Mouse (Mus musculus): ENCODE data around the gene Egfem1. TPM values are rescaled to one million over a fixed set of nuclear protein-coding genes. Genes with fewer than 3 reads are reported as not detected.

Egfem1 gene
- total RNA-seq (2021): 10 to 100 TPM; 40.9 to 43.8 TPM
- long read RNA-seq, experiment 1, partial matches to known transcripts: 0 of 1 reads
- long read RNA-seq, experiment 1, other reads (novel, unspliced or antisense): 1 of 1 reads
- long read RNA-seq, experiment 2, partial matches to known transcripts: 0 of 2 reads
- long read RNA-seq, experiment 2, other reads (novel, unspliced or antisense): 2 of 2 reads

DNA sequence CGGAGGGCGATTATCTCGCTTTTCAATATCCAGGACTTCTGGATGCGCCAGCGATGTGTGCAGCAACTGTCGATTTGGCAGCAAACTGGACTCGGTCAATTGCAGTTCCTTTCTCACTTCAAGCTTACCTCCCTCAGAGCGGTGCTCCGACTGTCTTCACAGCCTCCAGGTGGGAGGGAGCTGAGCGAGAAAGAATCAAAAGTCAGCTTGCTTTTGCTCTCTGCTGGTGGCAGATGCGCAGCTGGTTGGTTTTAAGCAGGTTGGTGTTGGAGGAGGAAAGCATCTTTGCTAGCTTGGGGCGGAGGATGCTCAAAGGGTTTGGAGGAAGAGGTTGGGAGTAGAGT, at the start of gene Egfem1:
Egfem1 (plus strand) TSS at position 72 of the 344 bp plus-strand sequence.
- TF ChIP-seq CTCF (conservative IDR thresholded peaks at IDR 0.05): no peak
- peak within 1 kb of the TSS; percentile 95 for H3K27ac ChIP-seq
- H3K4me3 ChIP-seq: peak within 1 kb of the TSS; percentile 79
- DNase-seq (ENCODE audit: low spot score in 2 of 2): peak in 1 of 2 experiments; percentile 35

- DNase-seq (ENCODE audit: low spot score in 2 of 2): no peak
- no peak overlapping the region for H3K4me3 ChIP-seq
- TF ChIP-seq CTCF (conservative IDR thresholded peaks at IDR 0.05): no peak
Observed at GRCm38 (mm10) chr3:29033107-29033506, 48.7 kb upstream of the Egfem1 start.

GRCm38 (mm10) chr3:29036146-29036545, 45.7 kb upstream of the Egfem1 start:
- TF ChIP-seq CTCF (conservative IDR thresholded peaks at IDR 0.05): peak; percentile 84
- peak; percentile 42 to 65 for DNase-seq (ENCODE audit: low spot score in 2 of 2)

More at GRCm38 (mm10) chr3:29033107-29033506, 48.7 kb upstream of the Egfem1 start:
- no peak overlapping the region for H3K27ac ChIP-seq

GRCm38 (mm10) chr3:29036620-29037019, 45.2 kb upstream of the Egfem1 start:
- TF ChIP-seq CTCF (conservative IDR thresholded peaks at IDR 0.05): no peak
- no peak overlapping the region for H3K4me3 ChIP-seq
- no peak for DNase-seq (ENCODE audit: low spot score in 2 of 2)
- H3K27ac ChIP-seq: no peak overlapping the region

More at GRCm38 (mm10) chr3:29036146-29036545, 45.7 kb upstream of the Egfem1 start:
- Histone ChIP-seq H3K4me3 (no peak overlapping the region), H3K27ac (no peak overlapping the region)

GRCm38 (mm10) chr3:29040064-29040463, 41.8 kb upstream of the Egfem1 start:
- no peak for DNase-seq (ENCODE audit: low spot score in 2 of 2)
- H3K27ac ChIP-seq: no peak overlapping the region
- H3K4me3 ChIP-seq: no peak overlapping the region
- no peak for TF ChIP-seq CTCF (conservative IDR thresholded peaks at IDR 0.05)

- Histone ChIP-seq H3K4me3 (no peak overlapping the region), H3K27ac (no peak overlapping the region)
- DNase-seq (ENCODE audit: low spot score in 2 of 2): no peak
- TF ChIP-seq CTCF (conservative IDR thresholded peaks at IDR 0.05): no peak
Observed at GRCm38 (mm10) chr3:29046281-29046680, 35.5 kb upstream of the Egfem1 start.

- DNase-seq (ENCODE audit: low spot score in 2 of 2): peak in 1 of 2 experiments; percentile 7
- peak overlapping the region; percentile 4; the same call in 1 of the 2 replicates for H3K4me3 ChIP-seq
- no peak for TF ChIP-seq CTCF (conservative IDR thresholded peaks at IDR 0.05)
- H3K27ac ChIP-seq: peak overlapping the region; percentile 48; the same call in 1 of the 2 replicates
Observed at GRCm38 (mm10) chr3:29047273-29047932, 34.4 kb upstream of the Egfem1 start.

DNA sequence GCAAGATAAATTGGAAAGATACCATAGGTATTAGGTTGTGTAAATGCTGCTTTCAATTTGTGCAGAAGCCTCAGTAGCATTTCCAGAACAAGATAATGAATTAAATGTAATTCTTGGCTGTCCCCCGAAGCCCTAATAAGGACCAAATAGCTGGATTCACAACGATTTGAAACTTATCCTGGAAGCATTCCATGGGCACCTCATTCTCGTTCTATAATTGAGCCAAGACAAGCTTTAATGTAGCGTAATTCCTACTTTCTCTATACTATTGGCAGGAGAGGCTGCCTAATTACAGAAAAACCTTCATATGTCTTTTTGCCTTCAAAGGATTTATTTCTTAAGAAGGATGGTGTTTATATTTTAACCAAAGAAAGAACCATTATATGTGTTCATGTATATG, 18.7 kb upstream of the Egfem1 start:
- H3K4me3 ChIP-seq: no peak overlapping the region
- no peak for DNase-seq (ENCODE audit: low spot score in 2 of 2)
- no peak for TF ChIP-seq CTCF (conservative IDR thresholded peaks at IDR 0.05)
- no peak overlapping the region for H3K27ac ChIP-seq

DNA sequence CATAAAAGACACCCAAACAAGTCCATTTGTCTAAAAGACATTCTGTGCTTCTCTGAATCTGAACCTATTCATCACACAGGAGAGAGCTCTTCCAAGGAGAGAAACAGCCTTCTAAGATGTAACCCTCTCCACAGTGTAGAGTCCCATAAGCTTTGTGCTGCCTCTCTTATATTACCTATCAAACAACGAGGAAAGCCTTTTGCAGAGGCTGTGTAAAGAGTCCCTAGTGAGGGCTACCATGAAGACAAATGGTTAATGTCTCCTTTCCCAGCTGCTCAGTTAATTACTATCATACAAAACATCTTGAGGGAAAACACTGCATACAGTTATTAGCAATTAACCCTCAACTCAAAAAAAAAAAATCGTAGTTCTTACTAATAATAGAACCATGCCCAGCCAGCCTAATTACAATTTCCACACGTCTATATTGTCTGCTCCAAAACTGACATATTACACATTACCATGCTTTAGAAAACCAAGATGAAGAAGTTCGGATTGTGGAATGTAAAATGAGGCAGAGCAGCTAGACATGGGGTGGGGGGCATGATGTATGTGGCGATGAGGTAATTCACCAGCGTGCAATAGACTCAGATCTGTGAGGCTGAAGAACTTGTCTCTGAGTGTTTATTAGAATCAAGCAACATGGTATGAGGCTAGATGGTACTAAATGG, 13.3 kb upstream of the Egfem1 start:
- H3K4me3 ChIP-seq: no peak overlapping the region
- no peak for TF ChIP-seq CTCF (conservative IDR thresholded peaks at IDR 0.05)
- DNase-seq (ENCODE audit: low spot score in 2 of 2): no peak
- no peak overlapping the region for H3K27ac ChIP-seq

DNA sequence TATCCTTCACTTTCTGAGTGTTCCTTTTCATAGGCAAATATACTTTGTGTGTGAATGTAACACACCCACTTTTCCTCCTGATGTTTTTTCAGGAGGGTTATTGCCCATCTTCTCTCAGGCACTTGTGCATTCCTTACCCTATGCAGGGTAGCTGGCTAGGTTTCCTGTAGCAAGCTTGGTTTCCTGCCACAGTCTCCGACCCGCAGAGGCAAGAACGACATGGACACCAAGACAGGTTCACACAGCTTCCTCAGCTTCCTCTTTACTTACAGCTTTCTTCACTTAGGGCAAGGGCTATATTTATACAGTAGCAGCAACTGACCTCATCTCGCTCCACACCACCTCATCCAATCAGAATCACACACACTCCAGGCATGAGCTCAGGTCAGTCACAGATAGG, 10.5 kb upstream of the Egfem1 start:
- H3K4me3 ChIP-seq: no peak overlapping the region
- H3K27ac ChIP-seq: no peak overlapping the region
- no peak for TF ChIP-seq CTCF (conservative IDR thresholded peaks at IDR 0.05)
- no peak for DNase-seq (ENCODE audit: low spot score in 2 of 2)

DNA sequence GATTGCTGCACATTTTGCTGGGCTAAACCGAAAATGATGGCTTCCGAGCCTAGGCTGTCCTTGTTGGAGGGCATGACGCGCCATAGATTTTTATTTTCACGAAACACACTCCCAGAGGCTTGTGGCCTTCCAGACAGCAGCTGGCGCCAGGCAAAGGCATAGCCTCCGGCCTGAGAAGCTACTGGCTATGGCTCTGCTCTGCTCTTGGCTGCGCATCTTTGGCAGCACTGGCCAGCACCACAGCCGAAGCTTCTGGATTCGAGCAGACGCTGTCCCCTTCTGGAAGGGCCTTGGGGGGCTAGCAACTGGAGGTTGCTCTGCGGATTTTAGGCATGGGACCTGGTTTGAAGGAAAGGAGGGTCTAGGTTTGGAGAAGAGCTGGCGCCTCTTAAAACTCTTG, 306 bp upstream of the Egfem1 start:
- H3K4me3 ChIP-seq: peak overlapping the region; percentile 79
- H3K27ac ChIP-seq: peak overlapping the region; percentile 95
- no peak for TF ChIP-seq CTCF (conservative IDR thresholded peaks at IDR 0.05)
- peak; percentile 2 to 14 for DNase-seq (ENCODE audit: low spot score in 2 of 2)

GRCm38 (mm10) chr3:29082296-29082995, 623 bp downstream of the Egfem1 start:
- TF ChIP-seq CTCF (conservative IDR thresholded peaks at IDR 0.05): 0 out of 2 replicates have a peak, but pooled peaks have one; percentile 22
- Histone ChIP-seq H3K4me3 (peak overlapping the region; percentile 79), H3K27ac (peak overlapping the region; percentile 95)
- DNase-seq (ENCODE audit: low spot score in 2 of 2): peak; percentile 16 to 50

DNA sequence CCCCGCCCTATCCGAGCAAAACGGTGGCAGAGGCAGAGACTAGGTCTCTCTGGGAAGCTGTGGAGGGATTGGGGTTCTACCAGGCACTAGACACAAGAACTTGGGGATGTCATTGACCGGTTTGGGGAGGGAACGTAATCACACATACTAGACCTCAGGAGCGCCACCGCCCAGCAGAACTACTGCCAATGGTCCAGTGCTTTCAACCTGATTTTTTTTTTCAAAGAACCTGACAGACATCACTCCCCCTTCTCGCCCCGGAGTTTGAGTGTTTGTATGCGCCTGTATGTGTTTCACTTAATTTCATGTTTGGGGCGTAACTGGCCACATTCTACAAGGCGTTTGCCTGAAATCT, 1.1 kb downstream of the Egfem1 start:
- TF ChIP-seq CTCF (conservative IDR thresholded peaks at IDR 0.05): no peak
- DNase-seq (ENCODE audit: low spot score in 2 of 2): no peak
- Histone ChIP-seq H3K27ac (peak overlapping the region; percentile 95), H3K4me3 (peak overlapping the region; percentile 79)

All from layer of hippocampus, adult 2 months (tissue).